ENCODE assay signal across 31 mouse cellular contexts in the genomic region with DNA sequence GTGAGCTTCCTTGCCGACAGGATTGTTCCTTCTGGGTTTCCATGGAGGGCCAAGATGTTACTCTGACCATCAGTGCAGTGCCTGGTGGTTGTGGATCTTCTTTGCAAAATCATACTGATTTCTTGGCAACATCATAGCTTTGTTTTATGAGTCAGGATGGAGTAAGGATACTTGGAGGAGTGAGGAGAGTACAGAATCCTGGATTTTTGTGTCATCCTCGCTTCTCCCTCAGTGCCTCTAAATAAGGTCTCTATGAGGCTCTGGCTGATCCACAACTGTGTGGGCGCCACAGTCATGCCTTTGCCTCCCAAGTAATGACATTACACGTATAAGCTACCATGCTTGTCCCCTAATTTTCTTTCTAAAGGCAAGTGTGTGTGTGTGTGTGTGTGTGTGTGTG. TPM values are rescaled to one million over a fixed set of nuclear protein-coding genes. Genes with fewer than 3 reads are reported as not detected.
A peak's percentile ranks its signal among the peaks of the same experiment; 100 is the strongest.
DNase-seq lines count a peak whose midpoint lies in the region; ATAC-seq and TF ChIP-seq lines count a peak whose summit lies in the region.
"Had no signal": no experiment of that assay in that cellular context is flagged by ENCODE, and none has a peak within 500 bp of the region (broad histone marks: within the 10 kb centered on the region; RNA-seq: fewer than 3 reads in every experiment).

No protein-coding gene starts in this region.

- H3K27ac ChIP-seq in heart, embryonic 12.5 days (ENCODE audit: poor library complexity, severe bottlenecking), result peak overlapping the region; percentile 77; the same call in 1 of the 2 replicates
- peak overlapping the region; percentile 74 for H3K27ac ChIP-seq in ES-Bruce4 (ENCODE audit: insufficient read depth, low read length)
- H3K27ac ChIP-seq in embryonic facial prominence, embryonic 10.5 days (replicated peaks), result peak overlapping the region; percentile 76
- 0 out of 2 replicates have a peak overlapping the region, but pooled peaks have one; percentile 58 for H3K27ac ChIP-seq in forebrain, embryonic 15.5 days (replicated peaks)
- H3K27ac ChIP-seq: layer of hippocampus, adult 2 months; liver, embryonic 13.5 days; midbrain, embryonic 15.5 days; stomach, embryonic 15.5 days had no signal

- no peak for TF ChIP-seq POLR2A in ES-Bruce4 (IDR thresholded peaks at IDR 0.05; ENCODE audit: insufficient read depth, low read length)

- TF ChIP-seq CTCF in ES-Bruce4 (IDR thresholded peaks at IDR 0.05; ENCODE audit: low read depth, low read length), result no peak

- TF ChIP-seq EP300 in ES-Bruce4 (IDR thresholded peaks at IDR 0.05; ENCODE audit: insufficient read depth, low read depth, low read length), result no peak

- peaks cover 56% of the 10 kb centered on the region for H3K4me1 ChIP-seq in heart, embryonic 12.5 days (replicated peaks)
- H3K4me1 ChIP-seq in ES-Bruce4 (ENCODE audit: control insufficient read depth, insufficient read depth, low read length), result peaks cover 9% of the 10 kb centered on the region
- peaks cover 56% of the 10 kb centered on the region for H3K4me1 ChIP-seq in embryonic facial prominence, embryonic 10.5 days
- H3K4me1 ChIP-seq in forebrain, embryonic 15.5 days, result peaks cover 30% of the 10 kb centered on the region

- no peak overlapping the region for H3K4me3 ChIP-seq in heart, embryonic 12.5 days
- no peak overlapping the region for H3K4me3 ChIP-seq in ES-Bruce4 (ENCODE audit: low read depth, low read length)
- no peak overlapping the region for H3K4me3 ChIP-seq in embryonic facial prominence, embryonic 10.5 days
- no peak overlapping the region for H3K4me3 ChIP-seq in forebrain, embryonic 15.5 days
- H3K4me3 ChIP-seq: erythroblast, embryonic 14.5 days; layer of hippocampus, adult 2 months; limb, embryonic 13.5 days; liver, embryonic 13.5 days; midbrain, embryonic 15.5 days; stomach, embryonic 15.5 days had no signal

- H3K27me3 ChIP-seq in heart, embryonic 12.5 days (replicated peaks), result no peaks in the 10 kb centered on the region
- H3K27me3 ChIP-seq in ES-Bruce4 (ENCODE audit: control insufficient read depth, insufficient read depth, low read length, poor library complexity, severe bottlenecking), result no peaks in the 10 kb centered on the region
- H3K27me3 ChIP-seq in embryonic facial prominence, embryonic 10.5 days (replicated peaks; ENCODE audit: low read depth, poor library complexity, severe bottlenecking), result no peaks in the 10 kb centered on the region
- H3K27me3 ChIP-seq in forebrain, embryonic 15.5 days, result no peaks in the 10 kb centered on the region
- H3K27me3 ChIP-seq: limb, embryonic 13.5 days; liver, embryonic 13.5 days; midbrain, embryonic 15.5 days; stomach, embryonic 15.5 days had no signal

- no peak overlapping the region for H3K9ac ChIP-seq in heart, embryonic 12.5 days
- H3K9ac ChIP-seq in ES-Bruce4 (ENCODE audit: low read depth, poor library complexity, severe bottlenecking), result no peak overlapping the region
- H3K9ac ChIP-seq in forebrain, embryonic 15.5 days (replicated peaks), result no peak overlapping the region
- H3K9ac ChIP-seq: limb, embryonic 13.5 days; liver, embryonic 13.5 days; midbrain, embryonic 15.5 days; stomach, embryonic 15.5 days had no signal

- no peak for DNase-seq in heart, adult 9 months (ENCODE audit: low spot score in 2 of 2)
- DNase-seq in embryonic facial prominence, embryonic 10.5 days (ENCODE audit: low spot score), result no peak
- DNase-seq in adipocyte (ENCODE audit: low spot score), result no peak
- DNase-seq: adrenal gland, postnatal 36 days; cerebellum, adult 11 months; cerebellum, postnatal 10 days; gastrocnemius, postnatal 10 days; heart, adult 11 months; kidney, adult 9 months; kidney, postnatal 14 days; liver, embryonic 13.5 days; lung, adult 2 months; lung, postnatal 14 days; thymus, adult 18-20 months; thymus, postnatal 36 days had no signal

- no peaks in the 10 kb centered on the region for H3K9me3 ChIP-seq in heart, embryonic 12.5 days (replicated peaks)
- H3K9me3 ChIP-seq in ES-Bruce4 (replicated peaks; ENCODE audit: control insufficient read depth, insufficient read depth, low read length, poor library complexity, severe bottlenecking), result no peaks in the 10 kb centered on the region
- no peaks in the 10 kb centered on the region for H3K9me3 ChIP-seq in embryonic facial prominence, embryonic 10.5 days
- H3K9me3 ChIP-seq in forebrain, embryonic 15.5 days, result no peaks in the 10 kb centered on the region
- H3K9me3 ChIP-seq: limb, embryonic 13.5 days; liver, embryonic 13.5 days; midbrain, embryonic 15.5 days; stomach, embryonic 15.5 days had no signal

- no peak overlapping the region for H3K4me2 ChIP-seq in heart, embryonic 12.5 days
- no peak overlapping the region for H3K4me2 ChIP-seq in forebrain, embryonic 15.5 days (replicated peaks)
- H3K4me2 ChIP-seq: liver, embryonic 13.5 days; midbrain, embryonic 15.5 days; stomach, embryonic 15.5 days had no signal

- WGBS in heart, embryonic 12.5 days, result 69% methylated on average over 4 of the region's 4 CpGs
- WGBS in embryonic facial prominence, embryonic 10.5 days, result 74% methylated on average over 4 of the region's 4 CpGs
- 62% methylated on average over 4 of the region's 4 CpGs for WGBS in forebrain, embryonic 15.5 days

- no peaks in the 10 kb centered on the region for H3K36me3 ChIP-seq in heart, embryonic 12.5 days
- H3K36me3 ChIP-seq in ES-Bruce4 (ENCODE audit: control insufficient read depth, insufficient read depth, low read length, poor library complexity, severe bottlenecking), result no peaks in the 10 kb centered on the region
- no peaks in the 10 kb centered on the region for H3K36me3 ChIP-seq in embryonic facial prominence, embryonic 10.5 days (replicated peaks)
- H3K36me3 ChIP-seq in forebrain, embryonic 15.5 days, result no peaks in the 10 kb centered on the region
- H3K36me3 ChIP-seq: limb, embryonic 13.5 days; liver, embryonic 13.5 days; midbrain, embryonic 15.5 days; stomach, embryonic 15.5 days had no signal

- no peak for ATAC-seq in heart, embryonic 12.5 days (ENCODE audit: insufficient number of reproducible peaks, low FRiP score)
- ATAC-seq in forebrain, embryonic 15.5 days (replicated peaks), result no peak
- no peak for ATAC-seq in inflammation-experienced regulatory T-cells, adult 6 months
- ATAC-seq: hindbrain, embryonic 16.5 days; intestine, embryonic 16.5 days; midbrain, embryonic 15.5 days had no signal

RNA-seq across cellular contexts. Expression of gene Flnb, which starts 28.9 kb away (rescaled TPM):
- 15.1 and 28.3 TPM in 2 replicates for polyA plus RNA-seq in heart, embryonic 12.5 days (2016; fragmentation: Nextera tagmentation; extraction: Ambion mirVana)
- 326 and 328 TPM in 2 replicates for polyA plus RNA-seq in ES-Bruce4 (2011; ENCODE audit: insufficient read depth, insufficient read length, low read depth, missing spikeins)
- polyA plus RNA-seq in embryonic facial prominence, embryonic 10.5 days (2016; fragmentation: Nextera tagmentation; extraction: Ambion mirVana), result 20.4 and 22.5 TPM in 2 replicates
- polyA plus RNA-seq in forebrain, embryonic 15.5 days (2015; fragmentation: Nextera tagmentation; extraction: Ambion mirVana), result 8.6 and 9.6 TPM in 2 replicates
- 10 to 100 TPM in 1 of 3 experiments, 1 to 10 TPM in 2; 5.4 to 11.4 (median 6.1) TPM for polyA plus RNA-seq in inflammation-experienced regulatory T-cells, adult 6 months (2017; shearing (Covaris generic))

RNA-seq across cellular contexts. Expression of gene Gm26661, which starts 55.3 kb away (rescaled TPM):
- not detected in 2 replicates for polyA plus RNA-seq in heart, embryonic 12.5 days (2016; fragmentation: Nextera tagmentation; extraction: Ambion mirVana)
- not detected in 2 replicates for polyA plus RNA-seq in ES-Bruce4 (2011; ENCODE audit: insufficient read depth, insufficient read length, low read depth, missing spikeins)
- polyA plus RNA-seq in embryonic facial prominence, embryonic 10.5 days (2016; fragmentation: Nextera tagmentation; extraction: Ambion mirVana), result not detected in 2 replicates
- not detected in 2 replicates for polyA plus RNA-seq in forebrain, embryonic 15.5 days (2015; fragmentation: Nextera tagmentation; extraction: Ambion mirVana)
- polyA plus RNA-seq in inflammation-experienced regulatory T-cells, adult 6 months (2017; shearing (Covaris generic)), result not detected
- polyA plus RNA-seq: C2C12; cortical plate, adult 2 months; embryonic facial prominence, embryonic 11.5 days; erythroblast, embryonic 14.5 days; heart, postnatal 0 days; intestine, embryonic 16.5 days; limb, embryonic 13.5 days; liver, embryonic 13.5 days; lung, adult 2 months; midbrain, embryonic 15.5 days; neural tube, embryonic 14.5 days; stomach, embryonic 15.5 days had no signal

Comparison
In these comparisons a context has a peak if more than half of its experiments do, and no peak if none do; other contexts are left out.
1. RNA of gene Flnb, which starts 28.9 kb away (polyA plus RNA-seq): 326 to 328 TPM in ES-Bruce4; 20.4 to 22.5 TPM in embryonic facial prominence, embryonic 10.5 days, 15.1 to 28.3 TPM in heart, embryonic 12.5 days, 8.6 to 9.6 TPM in forebrain, embryonic 15.5 days and 5.4 to 11.4 TPM in inflammation-experienced regulatory T-cells, adult 6 months; every median in the first group is over 10 times any median in the second.
2. Peak in every context shown above with its lines, with median percentiles within 50 percentile points of each other: H3K27ac ChIP-seq.